Mouse (Mus musculus): ENCODE results near the gene Zfp217. TPM values are rescaled to one million over a fixed set of nuclear protein-coding genes. Genes with fewer than 3 reads are reported as not detected.

Zfp217 gene
- polyA plus RNA-seq, 1 experiment from 2014 or later, result 3.3 TPM

GRCm38 (mm10) chr2:170070641-170071241 lies 77.2 kb downstream of the Zfp217 start:
- H3K4me3 ChIP-seq, result peak overlapping the region; percentile 27
- H3K27me3 ChIP-seq, result no peaks in the 10 kb centered on the region
- H3K4me1 ChIP-seq, result peaks cover 16% of the 10 kb centered on the region
- H3K36me3 ChIP-seq, result no peaks in the 10 kb centered on the region
- no peak overlapping the region for H3K9ac ChIP-seq
- WGBS, result 5% methylated on average over 15 of the region's 15 CpGs
- ATAC-seq (ENCODE audit: insufficient number of reproducible peaks, low FRiP score, low TSS enrichment, low read depth), result peak; percentile 87
- peak overlapping the region; percentile 71 for H3K27ac ChIP-seq
- peak overlapping the region; percentile 54 for H3K4me2 ChIP-seq
- no peaks in the 10 kb centered on the region for H3K9me3 ChIP-seq

DNA sequence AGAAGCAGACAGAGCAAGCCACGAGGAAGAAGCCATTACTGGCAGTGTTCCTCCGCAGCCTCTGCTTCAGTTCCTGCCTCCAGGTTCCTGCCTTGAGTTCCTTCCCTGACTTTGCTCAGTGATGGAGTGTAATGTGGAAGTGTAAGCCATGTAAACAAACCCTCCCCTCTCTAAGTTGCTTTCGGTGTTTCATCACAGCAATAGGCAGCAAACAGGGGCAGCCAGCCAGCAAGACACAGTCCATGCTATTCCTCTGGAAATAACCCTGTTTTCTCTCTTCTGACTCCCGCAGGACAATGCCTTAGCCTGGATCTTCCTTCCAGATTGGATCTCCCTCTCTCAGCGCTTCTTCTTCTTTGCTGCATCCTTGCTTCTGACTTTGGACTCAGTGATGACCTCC lies 77.9 kb downstream of the Zfp217 start:
- Histone ChIP-seq H3K4me3 (no peak overlapping the region), H3K9me3 (no peaks in the 10 kb centered on the region), H3K27ac (no peak overlapping the region; the same call in 1 of the 2 replicates), H3K4me1 (peaks cover 16% of the 10 kb centered on the region), H3K27me3 (no peaks in the 10 kb centered on the region), H3K9ac (no peak overlapping the region), H3K4me2 (no peak overlapping the region), H3K36me3 (no peaks in the 10 kb centered on the region)
- WGBS, result 78% methylated on average over 5 of the region's 5 CpGs
- no peak for ATAC-seq (ENCODE audit: insufficient number of reproducible peaks, low FRiP score, low TSS enrichment, low read depth)

GRCm38 (mm10) chr2:170062378-170062777 lies 85.5 kb downstream of the Zfp217 start:
- Histone ChIP-seq H3K27me3 (no peaks in the 10 kb centered on the region), H3K9ac (no peak overlapping the region), H3K27ac (no peak overlapping the region), H3K4me2 (no peak overlapping the region), H3K4me3 (no peak overlapping the region), H3K9me3 (no peaks in the 10 kb centered on the region), H3K4me1 (no peaks in the 10 kb centered on the region), H3K36me3 (no peaks in the 10 kb centered on the region)
- no peak for ATAC-seq (ENCODE audit: insufficient number of reproducible peaks, low FRiP score, low TSS enrichment, low read depth)
- 76% methylated on average over 3 of the region's 3 CpGs for WGBS

DNA sequence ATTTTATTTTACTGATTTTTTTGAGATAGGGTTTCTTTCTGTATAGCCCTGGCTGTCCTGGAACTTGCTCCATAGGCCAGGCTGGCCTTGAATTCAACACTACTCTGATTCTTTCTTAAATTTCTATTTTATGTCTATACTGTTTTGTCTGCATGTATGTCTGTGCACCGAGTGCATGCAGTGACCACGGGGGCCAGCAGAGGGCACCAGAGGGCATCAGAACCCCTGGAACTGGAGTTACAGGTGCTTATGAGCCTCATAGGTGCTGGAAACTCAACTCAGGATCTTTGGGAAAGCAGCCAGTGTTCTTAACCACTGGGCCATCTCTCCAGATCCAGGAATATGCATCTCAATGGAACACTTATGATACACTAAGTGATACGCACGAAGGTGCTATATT lies 87.8 kb downstream of the Zfp217 start:
- no peaks in the 10 kb centered on the region for H3K27me3 ChIP-seq
- no peaks in the 10 kb centered on the region for H3K36me3 ChIP-seq
- H3K9me3 ChIP-seq, result no peaks in the 10 kb centered on the region
- H3K4me1 ChIP-seq, result no peaks in the 10 kb centered on the region
- 69% methylated on average over 4 of the region's 4 CpGs for WGBS
- no peak for ATAC-seq (ENCODE audit: insufficient number of reproducible peaks, low FRiP score, low TSS enrichment, low read depth)
- H3K4me2 ChIP-seq, result no peak overlapping the region
- H3K27ac ChIP-seq, result no peak overlapping the region
- H3K9ac ChIP-seq, result no peak overlapping the region
- no peak overlapping the region for H3K4me3 ChIP-seq

DNA sequence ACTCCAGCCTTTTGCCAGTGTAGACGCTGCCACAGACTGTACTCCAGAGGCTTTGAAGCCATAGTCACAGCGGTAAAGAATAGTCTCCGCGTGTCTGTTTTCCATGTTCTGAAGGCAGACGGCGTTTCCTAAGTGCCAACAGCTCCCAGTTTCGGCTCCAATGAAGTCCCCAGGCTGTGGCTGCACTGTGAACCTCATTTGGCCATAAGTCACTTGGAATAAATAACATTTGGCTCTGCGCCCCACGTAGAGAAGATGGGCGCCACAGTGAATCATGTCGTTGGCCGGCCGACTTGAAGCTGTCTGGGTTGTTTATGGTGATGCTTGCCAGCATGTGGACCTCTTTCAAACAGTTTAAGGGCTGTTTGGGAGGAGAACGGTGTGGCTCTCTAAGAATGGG lies 89.1 kb downstream of the Zfp217 start:
- Histone ChIP-seq H3K9me3 (no peaks in the 10 kb centered on the region), H3K4me1 (no peaks in the 10 kb centered on the region), H3K27me3 (no peaks in the 10 kb centered on the region), H3K4me2 (no peak overlapping the region), H3K9ac (no peak overlapping the region), H3K27ac (no peak overlapping the region), H3K4me3 (no peak overlapping the region), H3K36me3 (no peaks in the 10 kb centered on the region)
- ATAC-seq (ENCODE audit: insufficient number of reproducible peaks, low FRiP score, low TSS enrichment, low read depth), result no peak
- WGBS, result 80% methylated on average over 14 of the region's 14 CpGs

Measured in limb, embryonic 15.5 days (tissue).